Mouse (Mus musculus): ENCODE results near the gene Tdo2. TPM values are rescaled to one million over a fixed set of nuclear protein-coding genes. Genes with fewer than 3 reads are reported as not detected.

The Tdo2 gene
- polyA plus RNA-seq, 1 experiment from 2014 or later: 0.09 TPM

DNA sequence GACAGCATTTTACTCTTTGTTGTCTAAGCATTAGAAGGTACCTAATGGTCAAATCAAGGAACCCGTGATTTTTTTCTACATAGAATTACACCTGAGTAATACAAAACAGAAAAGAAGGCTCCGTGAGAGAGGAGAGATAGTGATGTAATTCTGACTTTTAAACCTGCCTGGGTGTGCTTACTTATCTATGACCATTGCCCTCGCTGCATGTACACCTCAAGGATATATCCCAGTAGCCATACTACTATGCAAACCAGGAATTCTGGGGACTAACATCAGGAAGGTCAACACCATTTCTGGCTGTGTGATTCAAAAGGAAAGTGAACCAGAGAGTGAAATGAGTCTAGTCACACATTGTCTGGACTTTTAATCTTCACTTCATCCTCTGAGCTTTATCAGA lies 33.7 kb downstream of the Tdo2 start:
- Histone ChIP-seq H3K27me3 (no peaks in the 10 kb centered on the region), H3K36me3 (no peaks in the 10 kb centered on the region), H3K27ac (no peak overlapping the region), H3K9me3 (no peaks in the 10 kb centered on the region), H3K4me3 (no peak overlapping the region), H3K9ac (no peak overlapping the region), H3K4me1 (0 out of 2 replicates have a peak, but pooled peaks cover 4% of the 10 kb centered on the region), H3K4me2 (replicated peaks) (no peak overlapping the region)
- ATAC-seq (ENCODE audit: insufficient number of reproducible peaks, insufficient read depth, low FRiP score, low TSS enrichment): no peak
- WGBS: 87% methylated on average over 3 of the region's 3 CpGs

DNA sequence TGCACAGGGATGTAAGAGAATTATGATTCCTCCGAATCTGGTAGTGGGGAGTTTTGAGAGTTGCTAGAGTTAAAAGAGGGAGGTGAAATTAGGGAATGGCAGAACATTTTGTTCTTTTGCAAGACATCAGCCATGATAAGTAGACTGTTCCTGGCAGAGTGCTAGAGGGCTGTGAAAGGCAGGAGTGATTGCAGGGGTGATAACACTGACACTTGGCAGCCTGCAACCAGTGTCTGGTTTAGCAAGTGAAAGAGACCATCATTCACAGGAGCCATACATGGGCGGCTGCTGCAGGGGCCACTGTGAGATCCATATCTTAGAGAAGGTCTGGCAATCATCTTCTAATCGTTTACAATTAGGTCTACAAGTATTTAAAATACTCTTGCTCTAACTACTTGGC lies 37.1 kb downstream of the Tdo2 start:
- no peak overlapping the region for H3K9ac ChIP-seq
- H3K27ac ChIP-seq: no peak overlapping the region
- ATAC-seq (ENCODE audit: insufficient number of reproducible peaks, insufficient read depth, low FRiP score, low TSS enrichment): no peak
- no peaks in the 10 kb centered on the region for H3K36me3 ChIP-seq
- H3K4me2 ChIP-seq (replicated peaks): no peak overlapping the region
- 0 out of 2 replicates have a peak, but pooled peaks cover 4% of the 10 kb centered on the region for H3K4me1 ChIP-seq
- no peak overlapping the region for H3K4me3 ChIP-seq
- H3K27me3 ChIP-seq: no peaks in the 10 kb centered on the region
- WGBS: 70% methylated on average over 3 of the region's 3 CpGs
- H3K9me3 ChIP-seq: no peaks in the 10 kb centered on the region

DNA sequence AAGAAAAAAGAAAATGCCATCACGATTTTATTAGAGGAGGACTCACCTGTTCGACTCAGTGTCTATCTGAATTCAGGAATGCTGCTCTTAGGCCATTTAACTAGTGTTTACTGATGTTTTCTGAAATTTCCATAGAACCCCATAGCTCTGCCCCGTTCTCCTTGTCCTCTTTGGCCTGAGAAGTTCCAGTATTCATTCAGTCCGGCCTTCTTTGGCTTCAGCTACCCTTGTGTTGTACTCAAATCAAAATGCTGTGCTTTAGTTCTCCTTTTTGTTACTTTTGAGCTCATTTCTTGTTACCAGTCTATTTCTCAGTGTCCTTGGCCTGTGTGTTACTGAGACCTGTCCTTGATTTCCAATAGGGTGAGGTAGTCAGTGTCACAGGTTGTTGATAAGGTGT lies 42.7 kb downstream of the Tdo2 start:
- Histone ChIP-seq H3K9me3 (no peaks in the 10 kb centered on the region), H3K9ac (no peak overlapping the region), H3K4me1 (no peaks in the 10 kb centered on the region), H3K36me3 (no peaks in the 10 kb centered on the region), H3K27me3 (no peaks in the 10 kb centered on the region), H3K4me3 (no peak overlapping the region), H3K4me2 (replicated peaks) (no peak overlapping the region), H3K27ac (no peak overlapping the region)
- ATAC-seq (ENCODE audit: insufficient number of reproducible peaks, insufficient read depth, low FRiP score, low TSS enrichment): no peak
- 79% methylated on average over 4 of the region's 4 CpGs for WGBS

DNA sequence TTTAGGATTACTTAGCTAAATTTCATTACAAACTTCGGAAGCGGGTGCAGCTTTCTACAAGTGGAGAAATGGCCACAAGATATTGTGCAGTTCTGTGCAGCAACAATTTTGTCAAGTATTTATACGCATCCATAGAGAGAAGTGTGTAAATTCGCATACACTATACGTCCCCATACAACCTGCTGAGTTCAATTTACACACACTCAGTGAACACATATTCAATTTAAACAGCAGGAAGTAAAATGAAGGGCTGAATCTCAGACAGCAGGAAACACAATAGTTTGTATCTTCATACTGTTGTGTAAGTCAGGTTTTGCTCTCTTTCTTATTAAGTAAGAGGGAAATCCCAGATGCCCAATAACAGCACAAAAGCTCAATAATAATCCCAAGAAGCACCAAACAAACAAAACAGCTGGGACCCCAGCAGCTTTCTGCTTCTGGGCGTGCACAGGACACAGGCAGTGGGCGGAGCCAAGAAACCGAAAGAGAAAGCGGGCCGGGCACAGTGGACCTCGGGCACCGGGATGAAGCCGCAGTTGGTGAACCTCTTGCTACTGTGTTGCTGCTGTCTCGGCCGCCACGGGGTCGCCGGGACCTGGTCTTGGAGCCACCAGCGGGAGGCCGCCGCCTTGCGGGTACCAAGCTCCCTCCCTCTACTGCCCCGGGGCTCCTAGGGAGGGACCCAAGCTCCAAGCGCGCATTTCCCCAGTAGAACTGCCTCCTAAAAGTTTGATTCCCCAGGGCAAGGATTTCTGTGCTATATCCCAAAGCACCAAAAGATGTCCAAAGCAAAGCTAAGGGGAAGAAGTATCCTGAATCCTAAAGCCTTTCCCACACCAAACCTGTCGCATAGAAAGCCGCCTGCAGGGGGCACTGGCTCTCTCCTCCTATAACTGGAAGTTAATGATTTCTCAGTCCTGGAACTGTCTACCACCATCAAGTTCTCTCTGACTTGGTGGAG lies 43.6 kb downstream of the Tdo2 start, which contains the start of gene Ctso:
TSS of gene Ctso (plus strand) at position 461 of the 961 bp plus-strand sequence.
- ATAC-seq (ENCODE audit: insufficient number of reproducible peaks, insufficient read depth, low FRiP score, low TSS enrichment): peak; percentile 87
- Histone ChIP-seq H3K27me3 (no peaks in the 10 kb centered on the region), H3K4me3 (peak within 1 kb of the TSS; percentile 73), H3K9me3 (no peaks in the 10 kb centered on the region), H3K9ac (peak within 1 kb of the TSS; percentile 69), H3K27ac (peak within 1 kb of the TSS; percentile 65), H3K4me2 (replicated peaks) (peak within 1 kb of the TSS; percentile 44), H3K36me3 (no peaks in the 10 kb centered on the region), H3K4me1 (no peaks in the 10 kb centered on the region)
- whole genome bisulfite sequencing: 12% methylated on average over 27 of the region's 27 CpGs

DNA sequence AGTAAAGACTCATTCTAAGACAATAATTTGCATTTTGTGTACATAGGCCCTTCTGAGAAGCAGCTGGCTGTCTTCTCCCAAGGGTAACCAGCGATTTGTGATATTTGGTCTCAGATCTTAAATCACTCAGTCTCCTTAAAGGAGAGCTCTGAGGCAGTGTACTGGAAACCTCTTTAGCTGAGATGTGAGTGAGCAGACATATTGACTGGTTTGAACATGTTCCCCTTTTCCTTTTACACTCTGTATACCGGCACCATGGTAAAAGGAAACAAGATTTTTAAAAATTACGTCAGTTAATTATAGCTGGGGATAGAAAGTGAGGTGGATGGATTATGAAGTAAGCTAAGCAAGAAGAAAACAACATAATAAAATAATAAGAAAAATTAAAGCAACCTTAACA lies 44.3 kb downstream of the Tdo2 start:
- H3K4me3 ChIP-seq: no peak overlapping the region
- whole genome bisulfite sequencing: 75% methylated on average over 3 of the region's 3 CpGs
- no peak overlapping the region for H3K4me2 ChIP-seq (replicated peaks)
- no peaks in the 10 kb centered on the region for H3K9me3 ChIP-seq
- no peak overlapping the region for H3K27ac ChIP-seq
- no peak for ATAC-seq (ENCODE audit: insufficient number of reproducible peaks, insufficient read depth, low FRiP score, low TSS enrichment)
- no peak overlapping the region for H3K9ac ChIP-seq
- no peaks in the 10 kb centered on the region for H3K36me3 ChIP-seq
- no peaks in the 10 kb centered on the region for H3K27me3 ChIP-seq
- no peaks in the 10 kb centered on the region for H3K4me1 ChIP-seq

DNA sequence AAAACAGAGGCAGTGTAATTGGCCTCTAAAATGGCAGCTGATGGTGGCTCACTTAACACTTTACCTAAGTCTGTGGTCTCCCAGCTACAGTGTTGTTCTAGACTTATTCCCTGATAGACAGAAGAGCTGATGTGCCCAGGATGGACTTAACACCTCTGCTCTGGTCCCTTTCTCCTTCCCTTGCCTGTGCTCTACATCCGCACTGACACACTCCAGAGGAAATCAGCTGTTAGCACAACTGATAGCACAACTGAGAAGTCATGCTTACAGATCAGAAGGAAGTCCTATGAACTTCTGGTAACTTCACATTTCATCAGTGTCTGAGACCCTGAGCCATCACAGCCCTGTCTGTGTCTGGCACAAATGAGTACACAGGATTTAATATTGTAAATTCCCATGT lies 46.9 kb downstream of the Tdo2 start:
- no peaks in the 10 kb centered on the region for H3K4me1 ChIP-seq
- 75% methylated on average over 1 of the region's 1 CpGs for WGBS

DNA sequence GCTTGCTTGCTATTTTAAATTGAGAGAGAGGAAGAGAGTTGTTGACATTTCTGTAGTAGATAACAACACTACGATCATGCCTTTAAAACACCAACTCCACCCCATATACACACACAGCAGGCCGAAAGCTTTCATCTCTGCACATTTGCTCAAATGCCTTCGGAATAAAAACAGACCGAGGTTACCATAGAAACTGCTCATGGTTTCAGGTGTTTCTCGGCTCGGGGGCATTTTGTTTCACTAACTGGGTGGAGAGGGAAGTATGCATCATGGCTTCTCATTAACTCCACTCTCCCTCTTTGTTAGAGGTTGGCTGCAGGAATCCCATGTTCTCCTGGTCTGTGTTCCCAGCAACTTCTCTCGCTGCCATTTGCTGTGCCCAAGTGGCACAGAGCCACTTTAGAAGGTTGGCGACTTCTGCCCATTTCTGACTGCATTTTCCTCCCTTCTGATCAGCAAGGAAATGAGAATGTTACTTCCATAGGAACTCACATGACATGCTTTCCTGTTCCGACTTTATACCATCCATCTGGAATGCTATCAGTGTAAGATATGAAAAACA lies 49.2 kb downstream of the Tdo2 start:
- no peak for ATAC-seq (ENCODE audit: insufficient number of reproducible peaks, insufficient read depth, low FRiP score, low TSS enrichment)
- WGBS: 55% methylated on average over 9 of the region's 9 CpGs
- H3K36me3 ChIP-seq: no peaks in the 10 kb centered on the region
- H3K9ac ChIP-seq: no peak overlapping the region
- H3K27me3 ChIP-seq: no peaks in the 10 kb centered on the region
- H3K4me1 ChIP-seq: no peaks in the 10 kb centered on the region
- no peak overlapping the region for H3K27ac ChIP-seq
- H3K4me3 ChIP-seq: no peak overlapping the region
- H3K4me2 ChIP-seq (replicated peaks): no peak overlapping the region
- H3K9me3 ChIP-seq: no peaks in the 10 kb centered on the region

More for the DNA sequence above, 46.9 kb downstream of the Tdo2 start:
- Histone ChIP-seq H3K9me3 (no peaks in the 10 kb centered on the region), H3K27me3 (no peaks in the 10 kb centered on the region), H3K9ac (no peak overlapping the region), H3K4me2 (replicated peaks) (no peak overlapping the region), H3K27ac (no peak overlapping the region), H3K36me3 (no peaks in the 10 kb centered on the region), H3K4me3 (no peak overlapping the region)
- ATAC-seq (ENCODE audit: insufficient number of reproducible peaks, insufficient read depth, low FRiP score, low TSS enrichment): no peak

DNA sequence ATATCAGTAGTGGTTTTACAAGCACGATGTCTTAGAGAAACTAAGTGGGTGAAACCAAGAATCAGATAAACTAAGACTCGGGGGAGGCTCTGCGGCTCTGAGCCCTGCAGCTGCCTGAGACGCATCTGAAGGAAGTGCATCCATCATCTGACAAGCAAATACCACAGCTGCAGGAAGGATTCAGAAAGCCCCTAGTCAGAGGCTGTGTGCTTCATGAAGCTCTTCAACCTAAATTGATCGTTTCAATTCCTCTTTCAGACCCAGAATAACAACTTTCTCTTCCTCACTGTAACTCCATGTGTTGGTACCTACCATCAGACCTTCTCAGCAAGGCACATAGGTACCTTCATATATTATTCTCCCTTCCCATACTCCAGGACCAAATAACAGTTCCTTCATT lies 50.1 kb downstream of the Tdo2 start:
- ATAC-seq (ENCODE audit: insufficient number of reproducible peaks, insufficient read depth, low FRiP score, low TSS enrichment): no peak
- WGBS: 44% methylated on average over 5 of the region's 5 CpGs
- Histone ChIP-seq H3K9me3 (no peaks in the 10 kb centered on the region), H3K4me2 (replicated peaks) (no peak overlapping the region), H3K27ac (no peak overlapping the region), H3K9ac (no peak overlapping the region), H3K4me1 (no peaks in the 10 kb centered on the region), H3K27me3 (no peaks in the 10 kb centered on the region), H3K36me3 (no peaks in the 10 kb centered on the region), H3K4me3 (no peak overlapping the region)

DNA sequence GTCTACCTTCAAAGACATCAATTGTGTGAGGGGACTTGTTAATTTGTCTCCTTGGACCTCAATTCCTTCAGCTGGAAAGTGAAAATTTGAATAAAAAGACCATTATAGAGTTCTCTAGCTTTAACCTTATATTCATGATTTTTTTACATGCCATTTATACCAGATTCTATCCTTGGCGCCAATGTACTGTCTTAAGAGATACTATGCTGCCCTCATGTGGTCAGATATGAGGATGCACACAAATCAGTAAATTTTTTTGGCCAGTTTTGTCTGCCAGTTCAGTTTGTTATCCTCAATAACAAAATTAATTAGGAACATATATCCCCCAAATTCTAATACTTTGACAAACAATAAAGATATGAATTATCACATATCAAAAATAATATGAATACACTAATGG lies 51.1 kb downstream of the Tdo2 start:
- H3K27me3 ChIP-seq: no peaks in the 10 kb centered on the region
- H3K9me3 ChIP-seq: no peaks in the 10 kb centered on the region
- no peak overlapping the region for H3K4me2 ChIP-seq (replicated peaks)
- no peak for ATAC-seq (ENCODE audit: insufficient number of reproducible peaks, insufficient read depth, low FRiP score, low TSS enrichment)
- WGBS: 6% methylated on average over 1 of the region's 1 CpGs
- no peaks in the 10 kb centered on the region for H3K36me3 ChIP-seq
- H3K4me3 ChIP-seq: no peak overlapping the region
- H3K9ac ChIP-seq: no peak overlapping the region
- no peaks in the 10 kb centered on the region for H3K4me1 ChIP-seq
- no peak overlapping the region for H3K27ac ChIP-seq

DNA sequence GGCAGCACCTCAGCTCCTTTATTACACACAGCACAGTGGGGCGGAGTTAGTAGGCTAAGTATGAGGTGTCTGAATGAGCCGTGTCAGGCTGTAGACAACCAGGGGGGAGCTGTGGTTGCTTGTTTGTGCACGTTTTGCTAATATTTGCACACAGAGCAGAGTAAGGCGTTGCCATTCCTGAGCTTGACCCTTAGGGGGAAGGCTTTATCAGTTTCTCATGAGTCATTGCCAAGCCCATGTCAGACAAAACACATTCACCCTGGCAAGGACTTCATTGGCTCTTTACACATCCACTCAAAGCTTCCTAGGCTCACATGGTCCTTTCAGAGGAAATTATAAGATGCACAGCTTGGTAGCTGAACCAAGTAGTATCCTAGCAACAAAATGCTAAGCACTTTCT lies 53.1 kb downstream of the Tdo2 start:
- H3K27ac ChIP-seq: no peak overlapping the region
- H3K27me3 ChIP-seq: no peaks in the 10 kb centered on the region
- H3K4me3 ChIP-seq: no peak overlapping the region
- H3K4me2 ChIP-seq (replicated peaks): no peak overlapping the region
- no peaks in the 10 kb centered on the region for H3K36me3 ChIP-seq
- H3K9me3 ChIP-seq: no peaks in the 10 kb centered on the region
- H3K9ac ChIP-seq: no peak overlapping the region
- ATAC-seq (ENCODE audit: insufficient number of reproducible peaks, insufficient read depth, low FRiP score, low TSS enrichment): no peak
- H3K4me1 ChIP-seq: no peaks in the 10 kb centered on the region
- 61% methylated on average over 4 of the region's 4 CpGs for WGBS

DNA sequence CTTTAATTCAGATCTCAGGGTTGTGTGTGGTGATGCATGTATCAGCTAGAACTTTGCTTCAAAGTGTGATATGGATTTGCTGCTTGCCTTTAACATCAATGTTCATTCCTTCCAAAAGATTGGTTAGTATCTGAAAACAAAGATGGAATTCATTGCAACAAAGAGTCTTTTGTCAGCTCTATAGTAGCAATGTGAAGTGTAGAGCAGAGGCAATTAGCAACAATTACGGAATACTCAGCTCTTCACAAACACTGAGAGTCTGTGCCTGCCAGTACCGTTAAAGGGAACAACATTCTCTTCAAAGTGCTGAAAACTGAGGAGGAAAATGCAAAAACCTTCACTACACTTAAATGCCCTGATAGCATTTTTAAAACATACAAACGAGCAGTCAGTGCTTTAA lies 56.3 kb downstream of the Tdo2 start:
- Histone ChIP-seq H3K27ac (no peak overlapping the region), H3K36me3 (no peaks in the 10 kb centered on the region), H3K9ac (no peak overlapping the region), H3K27me3 (no peaks in the 10 kb centered on the region), H3K4me2 (replicated peaks) (no peak overlapping the region), H3K9me3 (no peaks in the 10 kb centered on the region), H3K4me3 (no peak overlapping the region), H3K4me1 (no peaks in the 10 kb centered on the region)
- no peak for ATAC-seq (ENCODE audit: insufficient number of reproducible peaks, insufficient read depth, low FRiP score, low TSS enrichment)
- 27% methylated on average over 3 of the region's 3 CpGs for WGBS

DNA sequence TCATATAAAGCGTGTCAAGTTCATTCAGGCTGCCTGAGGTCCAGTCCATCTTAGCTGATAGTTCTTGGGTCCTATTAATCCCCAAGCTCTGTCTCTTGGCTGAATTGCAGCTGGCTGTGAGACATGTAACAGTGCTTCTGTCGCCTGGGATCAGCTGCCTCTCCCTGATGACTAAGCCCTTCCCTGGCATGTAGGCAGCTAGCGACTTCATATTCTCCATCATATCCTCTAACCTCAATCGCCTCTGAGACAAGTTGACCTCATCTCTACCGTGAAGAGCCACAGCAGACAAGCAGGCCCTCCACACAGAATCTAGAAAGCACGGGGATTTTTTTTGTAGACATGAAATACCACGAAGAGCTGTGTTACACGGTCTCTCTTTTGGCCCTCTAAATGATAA lies 57.8 kb downstream of the Tdo2 start:
- no peak for ATAC-seq (ENCODE audit: insufficient number of reproducible peaks, insufficient read depth, low FRiP score, low TSS enrichment)
- Histone ChIP-seq H3K4me2 (replicated peaks) (no peak overlapping the region), H3K27me3 (no peaks in the 10 kb centered on the region), H3K27ac (no peak overlapping the region), H3K4me3 (no peak overlapping the region), H3K36me3 (no peaks in the 10 kb centered on the region), H3K9me3 (no peaks in the 10 kb centered on the region), H3K4me1 (no peaks in the 10 kb centered on the region), H3K9ac (no peak overlapping the region)
- WGBS: 88% methylated on average over 8 of the region's 8 CpGs
